Mouse (Mus musculus) liver, embryonic 13.5 days (tissue): ENCODE results near the gene Dlk1. TPM values are rescaled to one million over a fixed set of nuclear protein-coding genes. Genes with fewer than 3 reads are reported as not detected.

Experiments used
- ATAC-seq: fragments of 200-750 bp; cut with Nextera tagmentation; 2 replicates; pipeline ENCODE4 v1.8.0; 2017; ENCODE audit warnings: low read depth, mild to moderate bottlenecking, moderate number of reproducible peaks, moderate library complexity
- DNase-seq: peaks from one replicate; pipeline ENCODE4 v3.0.0; 2022
- H3K27ac ChIP-seq: fragments of 300-500 bp; sonication (generic); 2 replicates; pipeline ENCODE4 v1.5.1; 2015; ENCODE audit warnings: moderate library complexity, mild to moderate bottlenecking, inconsistent platforms
- H3K27me3 ChIP-seq: fragments of 300-500 bp; sonication (generic); 2 replicates; pipeline ENCODE4 v1.6.1; 2015; ENCODE audit warnings: mild to moderate bottlenecking, inconsistent platforms
- H3K36me3 ChIP-seq: fragments of 300-500 bp; sonication (generic); 2 replicates; pipeline ENCODE4 v1.6.1; 2015; ENCODE audit warnings: mild to moderate bottlenecking, inconsistent platforms
- H3K4me1 ChIP-seq: fragments of 300-500 bp; sonication (generic); replicated peaks from 2 replicates; pipeline ENCODE4 v1.6.1; 2015; ENCODE audit warnings: inconsistent platforms
- H3K4me2 ChIP-seq: fragments of 300-500 bp; sonication (generic); 2 replicates; pipeline ENCODE4 v1.6.1; 2015; ENCODE audit warnings: inconsistent platforms, mild to moderate bottlenecking, moderate library complexity
- H3K4me3 ChIP-seq: fragments of 300-500 bp; sonication (generic); replicated peaks from 2 replicates; pipeline ENCODE4 v1.5.1; 2015; ENCODE audit warnings: mild to moderate bottlenecking, inconsistent platforms
- H3K9ac ChIP-seq: fragments of 300-500 bp; sonication (generic); 2 replicates; pipeline ENCODE4 v1.6.1; 2015; ENCODE audit warnings: mild to moderate bottlenecking, inconsistent platforms
- H3K9me3 ChIP-seq: fragments of 300-500 bp; sonication (generic); replicated peaks from 2 replicates; pipeline ENCODE4 v1.6.1; 2016; ENCODE audit warnings: inconsistent platforms
- WGBS: fragments of 180-500 bp; shearing (Covaris S2); methylation state at CpG from one replicate; pipeline ENCODE4 v1.1.7; 2015; ENCODE audit not compliant: insufficient replicate concordance; 5-methylcytosine and 5-hydroxymethylcytosine counted together
- polyA plus RNA-seq: library from polyadenylated mRNA; unstranded; fragments of >200 nt; fragmentation: Nextera tagmentation; extraction: Ambion mirVana; gene quantifications from 2 replicates; pipeline ENCODE4 v1.2.1, GENCODE M21; 2015

The Dlk1 gene
- polyA plus RNA-seq, 1 experiment from 2014 or later, result 470 TPM

- ATAC-seq (no peak), DNase-seq (no peak)
- 0 out of 2 replicates have a peak, but pooled peaks cover under 1% of the 10 kb centered on the region for H3K27me3 ChIP-seq
- no peaks in the 10 kb centered on the region for H3K9me3 ChIP-seq
- peaks cover 85% of the 10 kb centered on the region for H3K4me1 ChIP-seq
- no peak overlapping the region for H3K4me2 ChIP-seq
- H3K27ac ChIP-seq, result no peak overlapping the region
- no peak overlapping the region for H3K4me3 ChIP-seq
- H3K9ac ChIP-seq, result no peak overlapping the region
- 58% methylated on average over 6 of the region's 6 CpGs for WGBS
- no peaks in the 10 kb centered on the region for H3K36me3 ChIP-seq
Observed at GRCm38 (mm10) chr12:109439974-109440373, 12.6 kb upstream of the Dlk1 start.

- Histone ChIP-seq H3K4me2 (no peak overlapping the region), H3K27ac (peak overlapping the region; percentile 18; the same call in 1 of the 2 replicates), H3K36me3 (no peaks in the 10 kb centered on the region), H3K9me3 (no peaks in the 10 kb centered on the region), H3K9ac (0 out of 2 replicates have a peak overlapping the region, but pooled peaks have one; percentile 6), H3K27me3 (peaks cover 12% of the 10 kb centered on the region; the same call in 1 of the 2 replicates), H3K4me3 (no peak overlapping the region), H3K4me1 (peaks cover 89% of the 10 kb centered on the region)
- DNase-seq (no peak), ATAC-seq (no peak)
- WGBS, result 37% methylated on average over 6 of the region's 6 CpGs
Observed at GRCm38 (mm10) chr12:109441366-109441765, 11.3 kb upstream of the Dlk1 start.

GRCm38 (mm10) chr12:109442115-109442514 lies 10.5 kb upstream of the Dlk1 start:
- Histone ChIP-seq H3K9me3 (no peaks in the 10 kb centered on the region), H3K27me3 (peaks cover 14% of the 10 kb centered on the region), H3K4me3 (no peak overlapping the region), H3K9ac (no peak overlapping the region), H3K4me2 (no peak overlapping the region), H3K36me3 (no peaks in the 10 kb centered on the region), H3K4me1 (peaks cover 87% of the 10 kb centered on the region), H3K27ac (no peak overlapping the region)
- DNase-seq, result no peak
- WGBS, result 59% methylated on average over 13 of the region's 13 CpGs
- ATAC-seq, result no peak

- Histone ChIP-seq H3K9ac (no peak overlapping the region), H3K27me3 (peaks cover 23% of the 10 kb centered on the region), H3K9me3 (no peaks in the 10 kb centered on the region), H3K4me1 (peaks cover 76% of the 10 kb centered on the region), H3K36me3 (no peaks in the 10 kb centered on the region), H3K4me2 (no peak overlapping the region), H3K4me3 (no peak overlapping the region), H3K27ac (no peak overlapping the region)
- 43% methylated on average over 3 of the region's 3 CpGs for WGBS
- DNase-seq (no peak), ATAC-seq (no peak)
Observed at GRCm38 (mm10) chr12:109443276-109443675, 9.3 kb upstream of the Dlk1 start.

- Histone ChIP-seq H3K9me3 (no peaks in the 10 kb centered on the region), H3K4me1 (peaks cover 68% of the 10 kb centered on the region), H3K36me3 (no peaks in the 10 kb centered on the region), H3K27me3 (peaks cover 39% of the 10 kb centered on the region), H3K27ac (no peak overlapping the region), H3K9ac (no peak overlapping the region), H3K4me2 (no peak overlapping the region), H3K4me3 (no peak overlapping the region)
- 51% methylated on average over 5 of the region's 5 CpGs for WGBS
- ATAC-seq (no peak), DNase-seq (no peak)
Observed at GRCm38 (mm10) chr12:109444999-109445398, 7.6 kb upstream of the Dlk1 start.

- peaks cover 68% of the 10 kb centered on the region for H3K4me1 ChIP-seq
- DNase-seq (no peak), ATAC-seq (0 out of 2 replicates have a peak, but pooled peaks have one; percentile 13)
- no peaks in the 10 kb centered on the region for H3K9me3 ChIP-seq
- 24% methylated on average over 19 of the region's 19 CpGs for WGBS
- H3K27me3 ChIP-seq, result peaks cover 46% of the 10 kb centered on the region
- no peak overlapping the region for H3K9ac ChIP-seq
- H3K4me3 ChIP-seq, result no peak overlapping the region
- peak overlapping the region; percentile 32 for H3K4me2 ChIP-seq
- no peaks in the 10 kb centered on the region for H3K36me3 ChIP-seq
- H3K27ac ChIP-seq, result no peak overlapping the region
Observed at GRCm38 (mm10) chr12:109445499-109446235, 7.0 kb upstream of the Dlk1 start.

- H3K4me1 ChIP-seq, result peaks cover 66% of the 10 kb centered on the region
- 7% methylated on average over 17 of the region's 18 CpGs for WGBS
- peaks cover 53% of the 10 kb centered on the region for H3K27me3 ChIP-seq
- DNase-seq (no peak), ATAC-seq (no peak; the same call in 1 of the 2 replicates)
- peak overlapping the region; percentile 32 for H3K4me2 ChIP-seq
- no peaks in the 10 kb centered on the region for H3K36me3 ChIP-seq
- no peak overlapping the region for H3K9ac ChIP-seq
- no peaks in the 10 kb centered on the region for H3K9me3 ChIP-seq
- H3K27ac ChIP-seq, result no peak overlapping the region
- H3K4me3 ChIP-seq, result 0 out of 2 replicates have a peak overlapping the region, but pooled peaks have one; percentile 3
Observed at GRCm38 (mm10) chr12:109446236-109446941, 6.2 kb upstream of the Dlk1 start.

- ATAC-seq, result no peak
- Histone ChIP-seq H3K27ac (peak overlapping the region; percentile 47), H3K36me3 (no peaks in the 10 kb centered on the region), H3K4me3 (peak overlapping the region; percentile 14), H3K4me1 (peaks cover 44% of the 10 kb centered on the region), H3K4me2 (peak overlapping the region; percentile 53), H3K9me3 (no peaks in the 10 kb centered on the region), H3K27me3 (peaks cover 85% of the 10 kb centered on the region), H3K9ac (peak overlapping the region; percentile 8; the same call in 1 of the 2 replicates)
- 4% methylated on average over 30 of the region's 30 CpGs for WGBS
- no peak for DNase-seq
Observed at GRCm38 (mm10) chr12:109449421-109450411, 2.9 kb upstream of the Dlk1 start.

- WGBS, result 3% methylated on average over 78 of the region's 96 CpGs
- Histone ChIP-seq H3K27me3 (peaks cover 98% of the 10 kb centered on the region), H3K4me1 (peaks cover 44% of the 10 kb centered on the region), H3K9me3 (no peaks in the 10 kb centered on the region), H3K9ac (peak overlapping the region; percentile 67), H3K4me3 (peak overlapping the region; percentile 58), H3K36me3 (0 out of 2 replicates have a peak, but pooled peaks cover 7% of the 10 kb centered on the region), H3K4me2 (peak overlapping the region; percentile 46), H3K27ac (peak overlapping the region; percentile 81)
- DNase-seq, result no peak
- peak; percentile 52 for ATAC-seq
Observed at GRCm38 (mm10) chr12:109453065-109453997, 708 bp downstream of the Dlk1 start.

GRCm38 (mm10) chr12:109454137-109454536 lies 1.5 kb downstream of the Dlk1 start:
- Histone ChIP-seq H3K9me3 (no peaks in the 10 kb centered on the region), H3K9ac (peak overlapping the region; percentile 67), H3K27me3 (peaks cover 99% of the 10 kb centered on the region), H3K4me3 (peak overlapping the region; percentile 58), H3K4me1 (peaks cover 45% of the 10 kb centered on the region), H3K36me3 (0 out of 2 replicates have a peak, but pooled peaks cover 7% of the 10 kb centered on the region), H3K4me2 (peak overlapping the region; percentile 46), H3K27ac (peak overlapping the region; percentile 81)
- 15% methylated on average over 13 of the region's 13 CpGs for WGBS
- no peak for DNase-seq
- ATAC-seq, result no peak
